Mouse (Mus musculus) lung, embryonic 15.5 days (tissue): ENCODE results near the gene Apoc1. TPM values are rescaled to one million over a fixed set of nuclear protein-coding genes. Genes with fewer than 3 reads are reported as not detected.
A peak's percentile ranks its signal among the peaks of the same experiment; 100 is the strongest.

Experiments
- ATAC-seq: fragments of 200-750 bp; cut with Nextera tagmentation; 2 replicates; pipeline ENCODE4 v1.8.0; 2017; ENCODE audit warnings: moderate number of reproducible peaks, borderline replicate concordance; ENCODE audit not compliant: low FRiP score, low TSS enrichment; ENCODE audit errors: extremely low read depth
- H3K27ac ChIP-seq: fragments of 300-500 bp; sonication (generic); 2 replicates; pipeline ENCODE4 v1.5.1; 2015; ENCODE audit warnings: moderate library complexity, mild to moderate bottlenecking, inconsistent platforms
- H3K27me3 ChIP-seq: fragments of 300-500 bp; sonication (generic); 2 replicates; pipeline ENCODE4 v1.6.1; 2015; ENCODE audit warnings: inconsistent platforms
- H3K36me3 ChIP-seq: fragments of 300-500 bp; sonication (generic); 2 replicates; pipeline ENCODE4 v1.6.1; 2015; ENCODE audit warnings: inconsistent platforms
- H3K4me1 ChIP-seq: fragments of 300-500 bp; sonication (generic); 2 replicates; pipeline ENCODE4 v1.6.1; 2015; ENCODE audit warnings: inconsistent platforms
- H3K4me2 ChIP-seq: fragments of 300-500 bp; sonication (generic); 2 replicates; pipeline ENCODE4 v1.6.1; 2015; ENCODE audit warnings: inconsistent platforms, mild to moderate bottlenecking, moderate library complexity
- H3K4me3 ChIP-seq: fragments of 300-500 bp; sonication (generic); 2 replicates; pipeline ENCODE4 v1.5.1; 2015; ENCODE audit warnings: mild to moderate bottlenecking, inconsistent platforms
- H3K9ac ChIP-seq: fragments of 300-500 bp; sonication (generic); 2 replicates; pipeline ENCODE4 v1.6.1; 2015; ENCODE audit warnings: inconsistent platforms
- H3K9me3 ChIP-seq: fragments of 300-500 bp; sonication (generic); 2 replicates; pipeline ENCODE4 v1.6.1; 2016; ENCODE audit warnings: inconsistent platforms
- WGBS: fragments of 180-500 bp; shearing (Covaris S2); methylation state at CpG from one replicate; pipeline ENCODE4 v1.1.7; 2015; 5-methylcytosine and 5-hydroxymethylcytosine counted together
- polyA plus RNA-seq: library from polyadenylated mRNA; unstranded; fragments of >200 nt; fragmentation: Nextera tagmentation; extraction: Ambion mirVana; gene quantifications from 2 replicates; pipeline ENCODE4 v1.2.1, GENCODE M21; 2015

The Apoc1 gene
- polyA plus RNA-seq, 1 experiment from 2014 or later = 19.5 TPM

DNA sequence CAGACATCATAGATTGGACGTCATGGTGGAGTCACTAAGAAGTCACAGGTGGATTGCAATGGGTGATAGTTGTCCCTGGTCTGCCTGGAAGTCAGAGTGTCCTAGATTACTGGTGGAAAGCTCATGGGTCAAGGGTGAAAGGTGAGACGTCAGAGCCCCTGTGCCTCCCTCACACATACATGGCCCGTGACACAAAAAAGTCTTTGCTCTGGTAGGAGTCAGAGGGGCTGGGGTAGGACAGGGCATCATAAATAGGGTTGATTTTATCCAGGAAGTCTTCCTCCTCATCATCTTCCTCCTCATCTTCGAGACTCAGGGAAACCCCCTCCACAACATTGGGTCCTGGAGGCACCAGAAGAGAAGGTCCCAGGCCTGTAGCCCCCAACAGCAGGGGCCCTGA, 24.9 kb upstream of the Apoc1 start:
- peaks cover 60% of the 10 kb centered on the region for H3K36me3 ChIP-seq
- WGBS = 73% methylated on average over 4 of the region's 4 CpGs
- peaks cover 9% of the 10 kb centered on the region; the same call in 1 of the 2 replicates for H3K9me3 ChIP-seq
- H3K27ac ChIP-seq = no peak overlapping the region
- no peak overlapping the region for H3K4me2 ChIP-seq
- no peaks in the 10 kb centered on the region for H3K27me3 ChIP-seq
- no peak for ATAC-seq
- H3K4me3 ChIP-seq = no peak overlapping the region
- H3K9ac ChIP-seq = no peak overlapping the region
- peaks cover 24% of the 10 kb centered on the region for H3K4me1 ChIP-seq

DNA sequence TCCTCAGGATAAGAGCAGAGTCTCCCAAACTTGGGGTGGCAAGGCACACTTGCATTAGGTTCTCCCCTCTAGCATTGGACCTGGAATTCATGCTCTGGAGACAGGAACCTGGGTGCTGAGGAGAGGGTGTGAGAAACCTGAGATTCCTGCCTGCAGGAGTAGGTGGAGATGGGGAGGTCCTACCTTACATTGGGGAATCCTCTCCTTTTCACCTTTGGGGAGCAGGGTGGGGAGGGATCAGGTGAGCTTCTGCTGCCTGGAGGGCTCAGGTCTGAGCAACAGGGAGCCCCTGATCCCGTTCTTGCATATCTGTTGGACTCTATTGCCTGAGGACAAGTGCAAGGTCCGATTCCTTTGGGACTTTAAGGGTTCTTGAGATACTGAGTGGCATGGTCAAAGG, 24.4 kb upstream of the Apoc1 start:
- Histone ChIP-seq H3K9ac (no peak overlapping the region; the same call in 1 of the 2 replicates), H3K4me2 (peak overlapping the region; percentile 56), H3K4me1 (peaks cover 24% of the 10 kb centered on the region), H3K27me3 (no peaks in the 10 kb centered on the region), H3K27ac (peak overlapping the region; percentile 83), H3K9me3 (peaks cover 9% of the 10 kb centered on the region; the same call in 1 of the 2 replicates), H3K4me3 (peak overlapping the region; percentile 39; the same call in 1 of the 2 replicates), H3K36me3 (peaks cover 62% of the 10 kb centered on the region)
- 84% methylated on average over 2 of the region's 2 CpGs for WGBS
- no peak for ATAC-seq

DNA sequence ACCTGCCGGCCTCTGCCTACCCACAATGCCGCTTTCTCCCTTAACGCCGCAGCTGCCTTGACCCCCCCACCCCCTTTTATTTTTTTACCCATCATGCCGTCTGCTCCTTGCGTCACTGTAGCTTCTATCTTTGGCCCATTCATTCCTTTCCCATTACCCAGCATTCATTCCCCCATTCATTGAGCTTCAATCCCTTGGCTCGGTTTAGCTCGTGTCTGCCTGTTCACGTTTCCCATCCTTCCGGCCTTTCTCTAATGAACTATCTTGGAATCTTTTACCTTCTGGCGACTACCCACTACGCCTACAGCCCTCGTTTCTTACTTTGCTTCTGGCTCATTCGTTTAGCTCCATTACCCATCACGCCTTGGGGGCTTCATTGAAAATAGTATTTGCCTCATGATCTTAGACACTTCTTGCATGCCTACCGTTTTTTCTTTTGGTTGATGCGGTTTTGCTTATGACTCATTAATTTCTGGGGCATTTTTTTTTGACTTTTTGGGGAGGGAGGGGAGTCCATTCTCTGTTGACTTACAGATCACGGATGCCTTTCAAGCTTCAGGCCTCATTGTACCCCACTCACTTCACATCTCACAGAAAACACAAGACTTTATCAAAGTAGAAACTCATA, 23.7 kb upstream of the Apoc1 start:
- no peak for ATAC-seq
- Histone ChIP-seq H3K27ac (peak overlapping the region; percentile 83), H3K4me2 (peak overlapping the region; percentile 56), H3K9me3 (peaks cover 5% of the 10 kb centered on the region; the same call in 1 of the 2 replicates), H3K4me3 (peak overlapping the region; percentile 39), H3K4me1 (peaks cover 24% of the 10 kb centered on the region), H3K9ac (peak overlapping the region; percentile 29; the same call in 1 of the 2 replicates), H3K36me3 (peaks cover 62% of the 10 kb centered on the region), H3K27me3 (no peaks in the 10 kb centered on the region)
- 6% methylated on average over 17 of the region's 18 CpGs for WGBS

DNA sequence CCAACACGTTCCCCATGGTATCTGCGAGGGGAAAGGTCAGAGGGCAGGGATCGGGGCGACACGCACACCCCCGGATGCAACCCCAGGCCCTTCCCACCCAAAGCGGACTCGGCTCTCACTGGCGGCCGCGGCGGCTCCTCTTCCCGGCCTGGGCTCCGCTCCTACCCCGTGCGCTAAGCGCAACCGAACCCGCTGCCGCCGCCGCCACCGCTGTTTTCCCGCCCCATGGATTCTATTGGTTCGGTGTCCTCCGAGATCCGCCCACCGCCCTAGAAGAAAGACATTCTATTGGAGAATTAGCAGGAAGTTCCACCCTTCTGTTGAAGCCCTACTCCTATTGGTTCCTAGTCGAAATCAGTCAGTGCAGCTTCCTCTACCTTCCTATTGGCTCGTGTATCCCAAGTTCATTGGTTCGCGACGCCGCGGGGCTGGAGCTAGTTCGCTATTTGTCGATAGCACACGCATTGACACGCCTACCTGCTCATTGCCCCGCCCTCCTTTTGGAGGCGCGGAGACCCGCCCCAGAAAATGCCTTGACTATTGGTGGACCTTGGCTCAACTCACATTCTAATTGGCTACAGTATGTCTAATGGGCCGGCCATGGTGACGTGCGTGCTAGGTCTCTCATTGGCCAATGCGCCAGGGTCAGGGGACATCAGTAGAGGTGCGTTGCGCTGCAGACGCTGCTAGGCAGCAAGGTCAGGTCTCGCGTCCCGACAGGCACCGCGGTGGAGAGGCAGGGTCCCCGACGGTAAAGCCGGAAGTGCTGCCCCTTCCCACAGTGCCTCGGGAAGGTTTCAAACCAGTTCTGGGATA, 23.0 kb upstream of the Apoc1 start, which contains the start of gene Tomm40:
Gene Tomm40, minus strand, starts transcription at position 200 of the 816 bp plus-strand sequence.
- Histone ChIP-seq H3K27me3 (no peaks in the 10 kb centered on the region), H3K9me3 (no peaks in the 10 kb centered on the region), H3K36me3 (peaks cover 60% of the 10 kb centered on the region), H3K4me3 (peak within 1 kb of the TSS; percentile 87), H3K27ac (peak within 1 kb of the TSS; percentile 83), H3K4me1 (peaks cover 24% of the 10 kb centered on the region), H3K9ac (peak within 1 kb of the TSS; percentile 89), H3K4me2 (peak within 1 kb of the TSS; percentile 76)
- WGBS = under 1% methylated on average over 59 of the region's 59 CpGs
- ATAC-seq = peak; percentile 99

DNA sequence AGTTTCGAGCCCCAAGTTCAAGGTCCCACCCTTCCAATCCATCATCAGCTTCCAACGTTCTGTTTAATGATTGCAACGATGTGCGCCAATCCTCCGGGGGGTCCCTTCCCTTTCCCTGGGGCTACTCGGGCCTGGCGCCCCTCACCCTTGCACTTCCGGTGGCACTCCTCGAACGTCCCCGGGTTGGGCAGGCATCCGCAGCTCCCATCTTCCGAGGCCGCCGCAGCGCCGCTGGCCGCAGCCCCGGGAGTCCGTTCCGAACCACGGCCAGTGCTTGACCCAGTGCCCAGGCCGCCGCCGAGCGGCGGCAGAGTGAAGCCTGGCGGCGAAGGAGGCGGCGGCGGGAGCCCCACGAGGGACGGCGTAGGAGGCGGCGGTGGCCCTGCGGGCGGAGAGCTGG, 22.4 kb upstream of the Apoc1 start:
- peak overlapping the region; percentile 87 for H3K4me3 ChIP-seq
- peaks cover 24% of the 10 kb centered on the region for H3K4me1 ChIP-seq
- peaks cover 59% of the 10 kb centered on the region for H3K36me3 ChIP-seq
- under 1% methylated on average over 39 of the region's 39 CpGs for WGBS
- H3K27ac ChIP-seq = peak overlapping the region; percentile 76
- H3K9ac ChIP-seq = peak overlapping the region; percentile 89
- no peak for ATAC-seq
- H3K27me3 ChIP-seq = no peaks in the 10 kb centered on the region
- peak overlapping the region; percentile 76 for H3K4me2 ChIP-seq
- H3K9me3 ChIP-seq = no peaks in the 10 kb centered on the region

DNA sequence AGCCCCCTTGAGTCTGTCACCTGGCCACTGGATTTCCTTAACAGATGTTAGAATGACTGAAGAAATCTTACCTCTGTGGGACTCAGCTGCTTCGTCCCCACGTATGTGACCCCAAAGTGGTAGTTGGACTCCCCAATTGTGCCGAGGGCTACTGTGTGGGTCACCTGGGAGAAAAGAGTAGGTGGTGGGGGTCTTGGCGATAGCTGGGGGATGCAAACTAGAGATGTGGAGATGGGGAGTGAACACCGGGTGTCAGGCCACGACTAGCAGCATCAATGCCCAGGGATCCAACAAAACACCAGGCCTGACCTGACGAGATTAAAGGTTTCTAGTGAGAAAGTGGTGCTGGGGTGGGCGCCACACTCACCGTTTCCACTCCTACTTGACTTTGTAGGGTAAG, 21.1 kb upstream of the Apoc1 start:
- H3K36me3 ChIP-seq = peaks cover 61% of the 10 kb centered on the region
- no peaks in the 10 kb centered on the region for H3K27me3 ChIP-seq
- no peaks in the 10 kb centered on the region for H3K9me3 ChIP-seq
- no peak overlapping the region for H3K27ac ChIP-seq
- ATAC-seq = no peak
- peak overlapping the region; percentile 87; the same call in 1 of the 2 replicates for H3K4me3 ChIP-seq
- WGBS = 81% methylated on average over 9 of the region's 9 CpGs
- H3K9ac ChIP-seq = no peak overlapping the region
- H3K4me1 ChIP-seq = peaks cover 24% of the 10 kb centered on the region
- H3K4me2 ChIP-seq = no peak overlapping the region

DNA sequence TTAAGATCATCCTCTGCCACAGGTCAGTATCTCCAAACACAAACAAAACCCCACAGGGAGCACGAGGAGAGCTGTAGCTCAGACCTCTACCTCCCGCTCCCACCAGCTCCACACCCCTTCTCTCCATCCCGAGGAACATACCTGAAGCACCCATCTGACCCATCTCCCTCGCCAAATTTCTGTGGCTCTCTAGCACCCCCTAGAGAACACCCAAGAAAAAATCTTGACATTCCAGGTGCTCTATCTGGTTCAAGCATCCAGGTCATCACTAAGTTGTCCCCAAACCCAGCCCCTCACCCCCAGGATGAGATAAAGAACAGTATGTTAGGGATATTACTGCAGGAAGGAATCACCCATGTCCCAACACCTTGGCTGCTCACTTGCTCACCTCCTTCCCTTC, 20.7 kb upstream of the Apoc1 start:
- H3K4me3 ChIP-seq = no peak overlapping the region
- peaks cover 24% of the 10 kb centered on the region for H3K4me1 ChIP-seq
- peaks cover 60% of the 10 kb centered on the region for H3K36me3 ChIP-seq
- no peak overlapping the region for H3K9ac ChIP-seq
- no peaks in the 10 kb centered on the region for H3K27me3 ChIP-seq
- WGBS = 39% methylated on average over 4 of the region's 4 CpGs
- no peak overlapping the region for H3K27ac ChIP-seq
- no peak for ATAC-seq
- no peaks in the 10 kb centered on the region for H3K9me3 ChIP-seq
- H3K4me2 ChIP-seq = no peak overlapping the region

DNA sequence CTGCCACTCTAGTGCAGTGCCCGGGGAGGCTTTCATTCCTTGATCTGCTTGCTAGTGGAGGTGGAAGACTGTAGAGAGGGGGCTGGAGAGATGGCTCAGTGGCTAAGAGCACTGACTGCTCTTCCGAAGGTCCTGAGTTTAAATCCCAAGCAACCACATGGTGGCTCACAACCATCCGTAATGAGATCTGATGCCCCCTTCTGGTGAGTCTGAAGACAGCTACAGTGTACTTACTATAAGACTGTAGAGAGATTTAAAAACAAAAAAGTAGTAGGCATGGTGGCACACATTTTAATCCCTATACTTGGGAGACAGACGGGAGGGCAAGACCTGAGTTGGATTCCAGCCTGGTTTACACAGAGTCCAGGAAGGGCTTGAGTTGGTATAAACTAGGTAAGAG, 20.0 kb upstream of the Apoc1 start:
- WGBS = 66% methylated on average over 4 of the region's 4 CpGs
- ATAC-seq = no peak
- Histone ChIP-seq H3K36me3 (peaks cover 63% of the 10 kb centered on the region), H3K9ac (no peak overlapping the region), H3K4me3 (no peak overlapping the region), H3K4me1 (peaks cover 24% of the 10 kb centered on the region), H3K27ac (no peak overlapping the region), H3K27me3 (no peaks in the 10 kb centered on the region), H3K4me2 (no peak overlapping the region), H3K9me3 (no peaks in the 10 kb centered on the region)

DNA sequence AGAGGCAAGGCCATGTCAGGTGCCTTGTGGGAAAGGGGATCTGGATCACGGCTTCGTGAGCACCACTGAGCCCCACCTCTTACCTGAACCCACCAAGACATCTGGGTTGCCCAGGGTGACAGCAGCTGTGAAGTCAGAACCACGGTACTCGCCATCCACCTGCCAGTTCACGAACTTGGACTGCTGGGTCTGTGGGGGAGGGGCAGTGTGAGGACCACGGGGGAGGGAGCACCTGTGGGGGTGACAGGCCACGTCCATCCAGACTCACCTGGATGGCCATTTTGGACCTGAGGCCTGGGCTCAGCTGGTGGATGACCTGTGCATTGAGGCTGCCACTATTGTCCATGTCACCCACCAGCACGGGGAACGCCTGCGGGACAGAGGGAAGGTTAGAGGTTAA, 18.2 kb upstream of the Apoc1 start:
- 89% methylated on average over 10 of the region's 10 CpGs for WGBS
- H3K4me3 ChIP-seq = no peak overlapping the region
- H3K9ac ChIP-seq = no peak overlapping the region
- peaks cover 69% of the 10 kb centered on the region for H3K36me3 ChIP-seq
- no peak for ATAC-seq
- H3K27me3 ChIP-seq = no peaks in the 10 kb centered on the region
- H3K4me1 ChIP-seq = peaks cover 14% of the 10 kb centered on the region
- H3K27ac ChIP-seq = no peak overlapping the region
- no peak overlapping the region for H3K4me2 ChIP-seq
- no peaks in the 10 kb centered on the region for H3K9me3 ChIP-seq

DNA sequence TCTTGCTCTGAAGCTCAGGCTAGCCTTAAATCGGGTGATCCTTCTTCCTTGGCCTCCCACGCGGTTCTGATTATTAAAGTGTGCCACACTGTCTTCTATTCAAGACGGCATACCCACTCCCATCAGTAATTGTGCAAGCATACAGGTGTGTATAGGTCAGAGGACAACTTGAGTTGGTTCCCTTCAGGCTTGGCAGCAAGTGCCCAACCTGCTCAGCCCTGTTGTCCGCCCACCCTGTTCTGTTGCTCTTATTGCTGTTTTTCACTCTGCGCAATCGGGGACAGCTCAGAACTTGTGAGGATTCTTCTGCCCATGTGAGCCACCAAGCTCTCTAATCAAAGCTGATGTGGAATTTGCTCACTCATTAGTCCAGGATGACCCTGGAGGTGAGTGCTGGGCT, 12.8 kb upstream of the Apoc1 start:
- Histone ChIP-seq H3K4me1 (peaks cover 6% of the 10 kb centered on the region), H3K36me3 (peaks cover 60% of the 10 kb centered on the region), H3K4me2 (no peak overlapping the region), H3K27me3 (no peaks in the 10 kb centered on the region), H3K9ac (no peak overlapping the region), H3K27ac (no peak overlapping the region), H3K9me3 (no peaks in the 10 kb centered on the region), H3K4me3 (no peak overlapping the region)
- no peak for ATAC-seq
- WGBS = 96% methylated on average over 7 of the region's 7 CpGs

DNA sequence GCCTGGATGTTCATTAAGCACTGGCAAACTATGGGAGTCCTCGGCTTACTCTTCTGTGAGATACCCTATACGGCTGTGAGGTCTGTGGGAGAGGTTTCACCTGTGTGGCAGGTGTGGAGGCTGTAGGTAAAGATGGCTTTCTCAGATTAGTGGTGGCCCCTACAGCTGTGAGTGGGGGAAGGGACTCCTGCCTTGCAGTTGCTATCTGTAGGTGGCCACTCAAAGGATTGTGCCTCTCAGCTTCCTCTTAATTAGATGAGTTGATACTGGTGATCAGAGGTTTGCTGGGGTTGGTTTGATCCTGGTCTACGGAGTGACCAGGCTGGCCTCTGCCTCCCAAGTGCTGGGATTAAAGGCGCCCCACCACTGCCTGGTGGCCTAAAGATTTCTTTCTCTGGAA, 12.0 kb upstream of the Apoc1 start:
- H3K4me1 ChIP-seq = peaks cover 8% of the 10 kb centered on the region
- no peak overlapping the region for H3K4me3 ChIP-seq
- H3K36me3 ChIP-seq = peaks cover 54% of the 10 kb centered on the region
- H3K27ac ChIP-seq = no peak overlapping the region
- H3K9me3 ChIP-seq = no peaks in the 10 kb centered on the region
- H3K4me2 ChIP-seq = no peak overlapping the region
- no peak for ATAC-seq
- WGBS = 85% methylated on average over 4 of the region's 4 CpGs
- H3K27me3 ChIP-seq = no peaks in the 10 kb centered on the region
- H3K9ac ChIP-seq = no peak overlapping the region
